Mouse (Mus musculus) cerebellum, adult 2 months (tissue): ENCODE results near the gene Raph1.

Experiments used
- CTCF ChIP-seq: fragments of 200-500 bp; IDR thresholded peaks from 2 replicates; pipeline ENCODE4 v1.5.1; 2011; ENCODE audit warnings: low read depth, mild to moderate bottlenecking, control low read depth, low read length, moderate library complexity, borderline replicate concordance; ENCODE audit not compliant: insufficient read depth
- POLR2A ChIP-seq: fragments of 200-500 bp; IDR thresholded peaks from 2 replicates; pipeline ENCODE4 v1.6.1; 2011; ENCODE audit warnings: low read length, control low read depth, borderline replicate concordance; ENCODE audit not compliant: insufficient read depth

DNA sequence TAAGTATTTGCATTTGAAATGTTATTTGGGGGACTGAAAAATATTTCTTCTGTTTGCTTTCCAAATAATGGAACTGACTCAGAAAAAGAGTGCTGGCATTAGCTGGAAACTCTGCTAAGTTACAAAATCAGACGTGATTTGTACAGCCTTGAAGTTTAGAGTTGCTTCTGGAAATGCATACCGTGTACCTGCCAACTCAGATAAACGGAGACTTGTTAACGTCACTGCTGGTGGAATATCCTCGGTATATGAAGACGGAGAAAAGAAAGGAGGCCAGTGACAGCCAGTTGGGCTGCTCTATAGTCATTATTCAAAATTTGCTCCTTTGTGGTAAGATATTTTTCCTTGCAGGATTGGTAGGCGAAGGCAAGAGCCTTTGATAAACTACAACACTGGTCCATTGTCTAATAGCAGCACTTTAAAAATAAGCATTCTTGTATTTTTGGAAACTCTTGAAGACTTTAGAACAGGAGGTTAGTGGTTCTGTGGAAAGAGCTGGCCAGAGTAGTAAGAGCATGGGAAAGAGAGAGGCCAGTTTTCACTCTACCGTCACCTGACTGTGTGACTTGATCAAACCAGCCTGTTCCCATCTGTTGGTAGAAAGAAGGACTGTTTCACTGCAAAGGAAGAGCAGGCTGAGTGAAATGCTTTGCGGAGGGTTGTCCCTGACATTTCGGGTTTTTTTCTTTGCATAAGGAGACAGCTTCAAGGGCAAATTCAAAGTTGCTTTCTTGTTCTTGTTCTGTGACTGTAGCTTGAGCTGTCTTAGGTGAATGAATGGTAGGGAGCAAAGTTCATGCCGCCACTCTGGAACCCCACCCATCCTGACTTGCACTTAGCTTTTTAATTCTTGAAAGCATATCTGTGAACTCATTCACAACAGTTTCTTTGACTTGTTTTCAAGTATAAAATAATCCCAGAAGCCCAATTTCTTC is 29.7 kb upstream of the Raph1 start:
- TF ChIP-seq POLR2A (no peak), CTCF (no peak)
